Mouse (Mus musculus) stomach, postnatal 0 days (tissue): Measurements from ENCODE around the gene Myo15b. TPM values are rescaled to one million over a fixed set of nuclear protein-coding genes. Genes with fewer than 3 reads are reported as not detected.

ENCODE experiments used
- ATAC-seq: fragments of 200-750 bp; cut with Nextera tagmentation; 2 replicates; pipeline ENCODE4 v1.8.0; 2017; ENCODE audit not compliant: low FRiP score, low TSS enrichment
- DNase-seq: peaks from one replicate; pipeline ENCODE4 v3.0.0-alpha.2; 2016; ENCODE audit warnings: low spot score
- H3K27ac ChIP-seq: fragments of 300-500 bp; sonication (generic); replicated peaks from 2 replicates; pipeline ENCODE4 v1.5.1; 2014; ENCODE audit warnings: mild to moderate bottlenecking, control low read depth
- H3K27me3 ChIP-seq: fragments of 300-500 bp; sonication (generic); 2 replicates; pipeline ENCODE4 v1.6.1; 2014; ENCODE audit warnings: low read length; ENCODE audit not compliant: control insufficient read depth, insufficient read depth
- H3K36me3 ChIP-seq: fragments of 300-500 bp; sonication (generic); 2 replicates; pipeline ENCODE4 v1.6.1; 2014; ENCODE audit warnings: low read length, mixed read lengths; ENCODE audit not compliant: control insufficient read depth, insufficient read depth
- H3K4me1 ChIP-seq: fragments of 300-500 bp; sonication (generic); replicated peaks from 2 replicates; pipeline ENCODE4 v1.6.1; 2014; ENCODE audit warnings: antibody characterized with exemption; ENCODE audit not compliant: control insufficient read depth, insufficient read depth
- H3K4me2 ChIP-seq: fragments of 300-500 bp; sonication (generic); replicated peaks from 2 replicates; pipeline ENCODE4 v1.6.1; 2014; ENCODE audit warnings: low read depth, mild to moderate bottlenecking, control low read depth, moderate library complexity
- H3K4me3 ChIP-seq: fragments of 300-500 bp; sonication (generic); 2 replicates; pipeline ENCODE4 v1.5.1; 2014; ENCODE audit warnings: low read depth, low read length, control low read depth
- H3K9ac ChIP-seq: fragments of 300-500 bp; sonication (generic); 2 replicates; pipeline ENCODE4 v1.6.1; 2014; ENCODE audit warnings: mild to moderate bottlenecking, low read length, control low read depth, mixed read lengths
- H3K9me3 ChIP-seq: fragments of 300-500 bp; sonication (generic); 2 replicates; pipeline ENCODE4 v1.6.1; 2016; ENCODE audit warnings: low read length; ENCODE audit not compliant: control insufficient read depth
- CTCF ChIP-seq: IDR thresholded peaks from 2 replicates; pipeline ENCODE4 v1.5.1; 2016; ENCODE audit warnings: antibody characterized with exemption, low read depth, mild to moderate bottlenecking, moderate library complexity
- EP300 ChIP-seq: optimal IDR thresholded peaks from 2 replicates; pipeline ENCODE3; 2016; ENCODE audit warnings: antibody characterized with exemption
- WGBS: fragments of 180-500 bp; shearing (Covaris S2); extraction: QIAGEN DNeasy Blood & Tissue Kit; methylation state at CpG from one replicate; pipeline ENCODE4 v1.1.7; 2014; 5-methylcytosine and 5-hydroxymethylcytosine counted together
- polyA plus RNA-seq: library from polyadenylated mRNA; unstranded; fragments of >200 nt; fragmentation: Nextera tagmentation; extraction: Ambion mirVana; gene quantifications from 2 replicates; pipeline ENCODE4 v1.2.1, GENCODE M21; 2015

The Myo15b gene
- polyA plus RNA-seq, 1 experiment from 2014 or later, result 16.0 TPM

DNA sequence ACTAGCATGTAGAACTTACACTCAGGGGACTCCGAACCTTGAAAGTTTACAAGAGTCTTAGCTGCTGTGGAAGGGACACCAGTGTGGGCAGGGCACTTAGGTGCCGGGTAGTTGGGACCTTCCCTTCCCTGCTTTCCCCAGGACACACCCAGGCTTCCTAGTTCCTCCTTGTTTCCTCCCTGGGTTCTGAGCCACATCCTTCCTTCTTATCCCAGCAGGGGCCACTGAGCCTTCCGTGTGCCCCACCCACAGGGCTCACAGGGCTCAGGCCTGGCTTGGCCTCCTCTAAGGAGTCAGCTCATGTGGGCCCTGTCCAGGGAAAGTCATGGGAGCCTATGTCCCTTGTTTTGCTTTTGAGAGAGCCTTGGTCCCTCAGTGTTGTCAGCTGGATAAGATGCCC, 18.5 kb upstream of the Myo15b start:
- Histone ChIP-seq H3K27ac (peak overlapping the region; percentile 86), H3K4me1 (peaks cover 2% of the 10 kb centered on the region; the same call in 1 of the 2 replicates), H3K4me2 (0 out of 2 replicates have a peak overlapping the region, but pooled peaks have one; percentile 11), H3K9ac (no peak overlapping the region), H3K36me3 (no peaks in the 10 kb centered on the region), H3K27me3 (no peaks in the 10 kb centered on the region), H3K4me3 (no peak overlapping the region), H3K9me3 (no peaks in the 10 kb centered on the region)
- WGBS, result 56% methylated on average over 3 of the region's 3 CpGs
- DNase-seq (peak; percentile 57), ATAC-seq (no peak)
- TF ChIP-seq CTCF (no peak), EP300 (no peak)

DNA sequence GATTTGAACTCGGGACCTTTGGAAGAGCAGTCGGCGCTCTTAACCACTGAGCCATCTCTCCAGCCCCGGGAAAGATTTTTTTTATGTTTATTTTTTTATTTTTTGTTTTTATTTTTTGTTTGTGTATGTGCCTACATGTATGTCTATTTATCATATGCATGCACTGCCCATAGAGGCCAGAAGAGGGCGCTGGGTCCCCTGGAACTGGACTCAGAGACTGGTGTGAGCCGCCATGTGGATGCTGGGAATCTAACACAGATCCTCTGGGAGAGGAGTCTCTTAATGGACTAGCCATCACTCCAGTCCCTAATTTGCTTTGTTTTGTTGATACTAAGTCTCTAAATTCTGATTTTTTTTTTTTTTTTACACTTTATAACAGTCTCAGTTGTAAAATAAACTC, 17.2 kb upstream of the Myo15b start:
- no peaks in the 10 kb centered on the region for H3K27me3 ChIP-seq
- TF ChIP-seq EP300 (no peak), CTCF (peak; percentile 56)
- ATAC-seq (no peak), DNase-seq (no peak)
- no peaks in the 10 kb centered on the region; the same call in 1 of the 2 replicates for H3K36me3 ChIP-seq
- no peak overlapping the region for H3K4me3 ChIP-seq
- WGBS, result 90% methylated on average over 6 of the region's 6 CpGs
- no peak overlapping the region for H3K4me2 ChIP-seq
- H3K9ac ChIP-seq, result no peak overlapping the region
- H3K4me1 ChIP-seq, result peaks cover 2% of the 10 kb centered on the region; the same call in 1 of the 2 replicates
- H3K9me3 ChIP-seq, result no peaks in the 10 kb centered on the region
- H3K27ac ChIP-seq, result no peak overlapping the region

DNA sequence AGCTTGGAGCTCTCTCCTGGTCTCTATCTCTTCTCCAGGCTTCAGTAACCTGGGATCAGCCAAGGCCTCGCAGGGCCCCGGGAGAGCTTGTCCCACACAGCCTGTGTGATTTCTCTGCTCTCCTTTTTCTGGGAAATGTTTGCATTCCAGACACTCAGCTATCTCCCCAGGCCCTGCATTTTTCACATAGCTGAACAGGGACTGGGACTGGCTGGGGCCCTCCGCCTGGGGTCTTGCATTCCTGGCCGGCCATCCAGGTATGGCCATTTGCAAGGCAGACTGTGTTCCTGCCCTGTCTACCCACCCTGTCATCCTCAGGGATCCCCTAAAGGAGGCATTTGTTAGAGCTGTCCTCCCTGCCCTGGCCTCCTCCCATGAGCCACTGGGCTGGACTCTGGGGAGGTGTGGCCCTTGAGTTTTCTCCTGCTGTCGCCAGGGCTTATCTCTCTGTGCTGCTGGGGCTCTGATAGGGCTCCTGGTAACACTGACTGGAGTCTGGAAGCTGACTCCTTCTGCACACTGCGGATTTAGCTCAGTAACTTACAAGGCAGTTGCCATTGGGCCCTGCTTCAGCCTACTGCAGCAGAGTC, 16.1 kb upstream of the Myo15b start:
- Histone ChIP-seq H3K36me3 (peaks cover 2% of the 10 kb centered on the region; the same call in 1 of the 2 replicates), H3K9me3 (no peaks in the 10 kb centered on the region), H3K27me3 (no peaks in the 10 kb centered on the region), H3K27ac (peak overlapping the region; percentile 88), H3K4me2 (no peak overlapping the region), H3K9ac (peak overlapping the region; percentile 8; the same call in 1 of the 2 replicates), H3K4me3 (no peak overlapping the region), H3K4me1 (peaks cover 2% of the 10 kb centered on the region; the same call in 1 of the 2 replicates)
- TF ChIP-seq CTCF (no peak), EP300 (no peak)
- ATAC-seq, result peak; percentile 60
- DNase-seq, result peak; percentile 86
- WGBS, result 18% methylated on average over 6 of the region's 6 CpGs

DNA sequence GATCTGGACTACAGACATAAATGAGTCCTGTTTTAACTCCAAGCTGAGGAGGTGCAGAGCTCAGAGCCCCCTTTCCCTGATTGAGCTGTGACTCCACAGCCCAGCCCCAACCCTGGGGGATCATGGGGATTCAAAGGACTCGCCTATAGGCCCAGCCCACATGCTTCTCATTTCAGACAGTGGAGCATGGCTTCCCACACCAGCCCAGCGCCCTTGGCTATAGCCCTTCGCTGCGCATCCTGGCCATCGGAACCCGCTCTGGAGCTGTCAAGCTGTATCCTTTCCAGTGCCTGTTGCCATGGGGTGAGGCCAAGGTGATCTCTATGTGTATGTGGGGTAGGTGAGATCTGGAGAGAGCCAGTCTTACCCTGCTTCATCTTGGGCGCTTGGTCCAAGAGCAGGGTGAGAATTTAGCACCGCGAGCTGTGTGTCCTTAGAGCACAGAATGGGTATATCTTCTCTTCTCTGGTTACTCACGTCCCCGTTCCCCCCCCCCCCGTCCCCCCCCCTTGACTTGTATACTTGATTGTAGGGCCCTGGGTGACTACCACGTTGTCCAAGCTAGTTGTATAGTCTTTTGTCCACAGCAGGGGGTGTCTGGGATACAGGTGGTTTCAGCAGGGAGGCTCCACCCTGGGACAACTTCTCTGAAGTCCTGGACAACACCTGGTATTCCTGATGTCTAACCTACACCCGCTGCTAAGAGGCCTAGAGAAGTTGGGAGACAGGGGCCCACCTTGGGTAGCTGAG, 14.9 kb upstream of the Myo15b start:
- H3K27me3 ChIP-seq, result no peaks in the 10 kb centered on the region
- DNase-seq (no peak), ATAC-seq (no peak)
- no peaks in the 10 kb centered on the region for H3K9me3 ChIP-seq
- H3K9ac ChIP-seq, result peak overlapping the region; percentile 23; the same call in 1 of the 2 replicates
- no peak overlapping the region for H3K4me3 ChIP-seq
- peaks cover 3% of the 10 kb centered on the region; the same call in 1 of the 2 replicates for H3K36me3 ChIP-seq
- H3K27ac ChIP-seq, result peak overlapping the region; percentile 88
- peaks cover 2% of the 10 kb centered on the region; the same call in 1 of the 2 replicates for H3K4me1 ChIP-seq
- H3K4me2 ChIP-seq, result no peak overlapping the region
- 81% methylated on average over 11 of the region's 14 CpGs for WGBS
- TF ChIP-seq CTCF (no peak), EP300 (no peak)

DNA sequence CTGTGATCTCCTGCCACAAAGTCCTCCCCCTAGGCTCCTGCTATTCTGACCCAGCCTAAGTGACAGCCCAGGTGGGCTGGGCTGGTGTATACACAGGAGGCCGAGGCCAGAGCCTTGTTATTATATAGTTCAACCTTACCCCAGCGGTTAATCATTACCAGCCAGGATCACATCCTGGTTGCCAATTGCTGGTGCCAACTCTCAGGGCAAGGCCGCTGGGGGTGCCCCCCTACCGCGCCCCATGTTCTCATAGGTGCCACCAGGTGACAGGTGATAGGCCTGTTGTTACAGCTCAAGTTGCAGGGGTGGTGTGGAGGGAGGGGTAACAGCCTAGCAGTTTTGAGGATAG, 14.3 kb upstream of the Myo15b start:
- Histone ChIP-seq H3K9me3 (no peaks in the 10 kb centered on the region), H3K27ac (peak overlapping the region; percentile 88), H3K36me3 (peaks cover 3% of the 10 kb centered on the region; the same call in 1 of the 2 replicates), H3K27me3 (no peaks in the 10 kb centered on the region), H3K4me1 (peaks cover 2% of the 10 kb centered on the region; the same call in 1 of the 2 replicates), H3K4me2 (no peak overlapping the region), H3K9ac (no peak overlapping the region), H3K4me3 (no peak overlapping the region)
- WGBS, result 57% methylated on average over 5 of the region's 5 CpGs
- DNase-seq (peak; percentile 91), ATAC-seq (peak; percentile 86)
- TF ChIP-seq EP300, result no peak
- no peak for TF ChIP-seq CTCF

DNA sequence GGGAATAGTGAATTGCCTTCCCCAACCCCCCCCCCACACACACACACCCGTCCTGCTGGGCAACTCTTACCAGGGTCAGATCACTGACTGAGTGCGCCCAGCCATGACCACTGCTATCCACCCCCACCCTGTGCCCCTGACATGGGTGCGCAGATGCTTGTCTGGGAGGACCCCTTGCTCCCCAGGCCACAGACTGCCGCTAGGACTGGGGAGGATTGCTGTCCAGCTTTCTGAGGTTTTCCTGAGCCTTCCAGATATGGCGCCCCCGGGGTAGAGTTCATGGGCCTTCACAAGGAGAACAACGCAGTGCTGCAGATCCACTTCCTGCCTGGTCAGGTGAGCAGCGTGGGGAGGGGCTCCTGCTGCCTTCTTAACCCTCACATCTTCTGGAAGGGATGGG, 14.0 kb upstream of the Myo15b start:
- H3K27me3 ChIP-seq, result no peaks in the 10 kb centered on the region
- DNase-seq (peak; percentile 55), ATAC-seq (peak; percentile 1; the same call in 1 of the 2 replicates)
- no peak overlapping the region for H3K4me2 ChIP-seq
- peak overlapping the region; percentile 86 for H3K27ac ChIP-seq
- WGBS, result 64% methylated on average over 8 of the region's 8 CpGs
- no peak for TF ChIP-seq CTCF
- no peak for TF ChIP-seq EP300
- H3K36me3 ChIP-seq, result peaks cover 3% of the 10 kb centered on the region; the same call in 1 of the 2 replicates
- no peak overlapping the region for H3K4me3 ChIP-seq
- peaks cover 2% of the 10 kb centered on the region; the same call in 1 of the 2 replicates for H3K4me1 ChIP-seq
- H3K9ac ChIP-seq, result no peak overlapping the region
- H3K9me3 ChIP-seq, result no peaks in the 10 kb centered on the region
